19 mouse cellular contexts compared by ENCODE assay signal in the genomic region with DNA sequence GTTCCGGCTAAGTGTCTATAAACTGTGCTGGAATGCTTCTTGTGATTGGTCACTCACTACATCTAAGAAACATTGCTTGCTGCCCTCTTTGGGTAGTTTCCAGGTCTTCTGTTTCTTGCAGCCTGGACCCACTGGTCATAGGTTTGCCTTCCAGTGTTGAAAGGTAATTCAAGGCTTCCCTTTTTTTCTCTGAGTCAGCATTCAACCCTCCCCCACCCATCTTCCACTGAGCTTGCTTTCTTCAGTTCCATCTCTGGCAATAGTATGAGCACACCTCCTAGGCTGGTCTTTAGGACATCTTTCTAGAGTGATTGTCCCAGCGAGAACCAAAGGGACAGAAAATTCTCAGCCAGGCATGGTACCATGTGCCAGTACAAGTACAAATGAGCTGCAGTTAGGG. TPM values are rescaled to one million over a fixed set of nuclear protein-coding genes. Genes with fewer than 3 reads are reported as not detected.
"Had no signal": no experiment of that assay in that cellular context is flagged by ENCODE, and none has a peak within 500 bp of the region (broad histone marks: within the 10 kb centered on the region; RNA-seq: fewer than 3 reads in every experiment).

No protein-coding gene starts in this region.

- H3K27me3 ChIP-seq: kidney, embryonic 15.5 days; liver, embryonic 13.5 days; midbrain, embryonic 12.5 days; midbrain, embryonic 15.5 days; neural tube, embryonic 13.5 days had no signal

- DNase-seq: kidney, adult 11 months; kidney, adult 8-10 months; kidney, postnatal 10 days; kidney, postnatal 36 days; layer of hippocampus, postnatal 36 days; liver, embryonic 13.5 days; lung, adult 2 months; lung, postnatal 14 days; lung, postnatal 4 days; right cerebral cortex, postnatal 4 days; thymus, adult 2 months; thymus, postnatal 14 days; thymus, postnatal 4 days had no signal

- H3K9ac ChIP-seq: kidney, embryonic 15.5 days had no signal

- ATAC-seq: midbrain, embryonic 15.5 days had no signal

- H3K9me3 ChIP-seq: kidney, embryonic 15.5 days; liver, embryonic 13.5 days; midbrain, embryonic 12.5 days; midbrain, embryonic 15.5 days; neural tube, embryonic 13.5 days had no signal

- H3K27ac ChIP-seq: kidney, embryonic 15.5 days; liver, embryonic 13.5 days; midbrain, embryonic 12.5 days; midbrain, embryonic 15.5 days; neural tube, embryonic 13.5 days; stomach, postnatal 0 days had no signal

RNA-seq across cellular contexts. Expression of a gene that starts 35.7 kb away (rescaled TPM):
- total RNA-seq: liver, adult 2 months had no signal
- polyA plus RNA-seq: liver, adult 2 months had no signal
